Mouse (Mus musculus) hindbrain, postnatal 0 days (tissue): ENCODE data around the gene Zeb2. TPM values are rescaled to one million over a fixed set of nuclear protein-coding genes. Genes with fewer than 3 reads are reported as not detected.
A peak's percentile ranks its signal among the peaks of the same experiment; 100 is the strongest.

Experiments
- ATAC-seq: fragments of 200-750 bp; cut with Nextera tagmentation; 2 replicates; pipeline ENCODE4 v1.8.0; 2017; ENCODE audit warnings: mild to moderate bottlenecking, moderate TSS enrichment, moderate library complexity
- DNase-seq: peaks from one replicate; pipeline ENCODE4 v3.0.0-alpha.2; 2015; ENCODE audit warnings: low spot score
- H3K27ac ChIP-seq: fragments of 300-500 bp; sonication (generic); 2 replicates; pipeline ENCODE4 v1.5.1; 2014; ENCODE audit warnings: mild to moderate bottlenecking
- H3K27me3 ChIP-seq: fragments of 300-500 bp; sonication (generic); 2 replicates; pipeline ENCODE4 v1.6.1; 2014; ENCODE audit warnings: low read length, mixed read lengths; ENCODE audit not compliant: insufficient read depth
- H3K36me3 ChIP-seq: fragments of 300-500 bp; sonication (generic); 2 replicates; pipeline ENCODE4 v1.6.1; 2014; ENCODE audit warnings: low read length, mixed read lengths; ENCODE audit not compliant: insufficient read depth
- H3K4me1 ChIP-seq: fragments of 300-500 bp; sonication (generic); 2 replicates; pipeline ENCODE4 v1.6.1; 2014; ENCODE audit warnings: antibody characterized with exemption, low read length, mixed read lengths; ENCODE audit not compliant: insufficient read depth
- H3K4me2 ChIP-seq: fragments of 300-500 bp; sonication (generic); 2 replicates; pipeline ENCODE4 v1.6.1; 2014; ENCODE audit warnings: low read depth, mild to moderate bottlenecking, low read length, moderate library complexity, mixed read lengths
- H3K4me3 ChIP-seq: fragments of 300-500 bp; sonication (generic); 2 replicates; pipeline ENCODE4 v1.5.1; 2014; ENCODE audit warnings: low read length
- H3K9ac ChIP-seq: fragments of 300-500 bp; sonication (generic); replicated peaks from 2 replicates; pipeline ENCODE4 v1.6.1; 2014; ENCODE audit warnings: mild to moderate bottlenecking, low read length, moderate library complexity, mixed read lengths
- H3K9me3 ChIP-seq: fragments of 300-500 bp; sonication (generic); 2 replicates; pipeline ENCODE4 v1.6.1; 2016; ENCODE audit warnings: low read length, mixed read lengths
- CTCF ChIP-seq: IDR thresholded peaks from 2 replicates; pipeline ENCODE4 v1.5.1; 2016; ENCODE audit warnings: antibody characterized with exemption, control low read depth, low read depth
- WGBS: fragments of 180-500 bp; shearing (Covaris S2); extraction: QIAGEN DNeasy Blood & Tissue Kit; methylation state at CpG from one replicate; pipeline ENCODE4 v1.1.7; 2014; 5-methylcytosine and 5-hydroxymethylcytosine counted together
- polyA plus RNA-seq: library from polyadenylated mRNA; unstranded; fragments of >200 nt; fragmentation: Nextera tagmentation; extraction: Ambion mirVana; gene quantifications from 2 replicates; pipeline ENCODE4 v1.2.1, GENCODE M21; 2015
- total RNA-seq: library from RNA; depleted of rRNA; stranded (reverse); fragments of >200 nt; gene quantifications from 2 replicates; pipeline ENCODE4 v1.2.3, GENCODE M21; 2014

Gene Zeb2
- total and polyA plus RNA-seq, 2 experiments from 2014 or later = 21.4 to 52.0 TPM

- no peak for TF ChIP-seq CTCF
- H3K27ac ChIP-seq = 0 out of 2 replicates have a peak overlapping the region, but pooled peaks have one; percentile 20
- H3K4me1 ChIP-seq = no peaks in the 10 kb centered on the region
- H3K4me2 ChIP-seq = no peak overlapping the region
- H3K36me3 ChIP-seq = no peaks in the 10 kb centered on the region
- no peak overlapping the region for H3K9ac ChIP-seq
- WGBS = 75% methylated on average over 11 of the region's 11 CpGs
- H3K27me3 ChIP-seq = no peaks in the 10 kb centered on the region
- H3K9me3 ChIP-seq = no peaks in the 10 kb centered on the region
- DNase-seq = no peak
- ATAC-seq = no peak
- no peak overlapping the region for H3K4me3 ChIP-seq
Observed at GRCm38 (mm10) chr2:45054070-45055025, 62.8 kb downstream of the Zeb2 start.

- 65% methylated on average over 4 of the region's 4 CpGs for WGBS
- H3K9ac ChIP-seq = no peak overlapping the region
Observed at GRCm38 (mm10) chr2:45052587-45052986, 64.6 kb downstream of the Zeb2 start.

GRCm38 (mm10) chr2:45051321-45051720 is 65.9 kb downstream of the Zeb2 start:
- no peaks in the 10 kb centered on the region for H3K4me1 ChIP-seq
- TF ChIP-seq CTCF = no peak
- H3K9ac ChIP-seq = no peak overlapping the region
- no peak overlapping the region for H3K4me3 ChIP-seq
- H3K9me3 ChIP-seq = no peaks in the 10 kb centered on the region
- no peaks in the 10 kb centered on the region for H3K36me3 ChIP-seq
- WGBS = 73% methylated on average over 2 of the region's 2 CpGs
- H3K27me3 ChIP-seq = no peaks in the 10 kb centered on the region
- no peak for DNase-seq
- no peak for ATAC-seq
- H3K27ac ChIP-seq = no peak overlapping the region
- no peak overlapping the region for H3K4me2 ChIP-seq

More at GRCm38 (mm10) chr2:45052587-45052986, 64.6 kb downstream of the Zeb2 start:
- Histone ChIP-seq H3K9me3 (no peaks in the 10 kb centered on the region), H3K27ac (no peak overlapping the region), H3K4me3 (no peak overlapping the region), H3K27me3 (no peaks in the 10 kb centered on the region), H3K4me1 (no peaks in the 10 kb centered on the region), H3K4me2 (no peak overlapping the region), H3K36me3 (no peaks in the 10 kb centered on the region)
- DNase-seq (no peak), ATAC-seq (no peak)
- TF ChIP-seq CTCF = no peak

GRCm38 (mm10) chr2:45049923-45050322 is 67.3 kb downstream of the Zeb2 start:
- no peak for DNase-seq
- H3K4me2 ChIP-seq = no peak overlapping the region
- 84% methylated on average over 4 of the region's 4 CpGs for WGBS
- TF ChIP-seq CTCF = no peak
- no peak overlapping the region for H3K27ac ChIP-seq
- no peaks in the 10 kb centered on the region for H3K4me1 ChIP-seq
- H3K9me3 ChIP-seq = no peaks in the 10 kb centered on the region
- H3K36me3 ChIP-seq = no peaks in the 10 kb centered on the region
- H3K9ac ChIP-seq = no peak overlapping the region
- H3K4me3 ChIP-seq = no peak overlapping the region
- no peaks in the 10 kb centered on the region for H3K27me3 ChIP-seq
- ATAC-seq = no peak

GRCm38 (mm10) chr2:45049279-45049678 is 67.9 kb downstream of the Zeb2 start:
- no peaks in the 10 kb centered on the region for H3K9me3 ChIP-seq
- H3K4me3 ChIP-seq = no peak overlapping the region
- H3K4me1 ChIP-seq = no peaks in the 10 kb centered on the region
- TF ChIP-seq CTCF = no peak
- H3K9ac ChIP-seq = no peak overlapping the region
- H3K36me3 ChIP-seq = no peaks in the 10 kb centered on the region
- H3K27me3 ChIP-seq = no peaks in the 10 kb centered on the region
- H3K4me2 ChIP-seq = no peak overlapping the region
- no peak for DNase-seq
- peak; percentile 45; the same call in 1 of the 2 replicates for ATAC-seq
- no peak overlapping the region for H3K27ac ChIP-seq
- 42% methylated on average over 2 of the region's 2 CpGs for WGBS

- H3K9me3 ChIP-seq = no peaks in the 10 kb centered on the region
- H3K27me3 ChIP-seq = no peaks in the 10 kb centered on the region
- no peaks in the 10 kb centered on the region for H3K4me1 ChIP-seq
- H3K27ac ChIP-seq = no peak overlapping the region
- 73% methylated on average over 13 of the region's 13 CpGs for WGBS
- DNase-seq (no peak), ATAC-seq (no peak)
- H3K9ac ChIP-seq = no peak overlapping the region
- no peaks in the 10 kb centered on the region for H3K36me3 ChIP-seq
- H3K4me2 ChIP-seq = no peak overlapping the region
- no peak overlapping the region for H3K4me3 ChIP-seq
- TF ChIP-seq CTCF = no peak
Observed at GRCm38 (mm10) chr2:45040706-45041312, 76.4 kb downstream of the Zeb2 start.
